Mouse (Mus musculus): ENCODE measurements around the gene Polr2b. TPM values are rescaled to one million over a fixed set of nuclear protein-coding genes. Genes with fewer than 3 reads are reported as not detected.

The Polr2b gene
- total RNA-seq, 2 experiments from 2014 or later: 32.8 to 36.7 TPM

DNA sequence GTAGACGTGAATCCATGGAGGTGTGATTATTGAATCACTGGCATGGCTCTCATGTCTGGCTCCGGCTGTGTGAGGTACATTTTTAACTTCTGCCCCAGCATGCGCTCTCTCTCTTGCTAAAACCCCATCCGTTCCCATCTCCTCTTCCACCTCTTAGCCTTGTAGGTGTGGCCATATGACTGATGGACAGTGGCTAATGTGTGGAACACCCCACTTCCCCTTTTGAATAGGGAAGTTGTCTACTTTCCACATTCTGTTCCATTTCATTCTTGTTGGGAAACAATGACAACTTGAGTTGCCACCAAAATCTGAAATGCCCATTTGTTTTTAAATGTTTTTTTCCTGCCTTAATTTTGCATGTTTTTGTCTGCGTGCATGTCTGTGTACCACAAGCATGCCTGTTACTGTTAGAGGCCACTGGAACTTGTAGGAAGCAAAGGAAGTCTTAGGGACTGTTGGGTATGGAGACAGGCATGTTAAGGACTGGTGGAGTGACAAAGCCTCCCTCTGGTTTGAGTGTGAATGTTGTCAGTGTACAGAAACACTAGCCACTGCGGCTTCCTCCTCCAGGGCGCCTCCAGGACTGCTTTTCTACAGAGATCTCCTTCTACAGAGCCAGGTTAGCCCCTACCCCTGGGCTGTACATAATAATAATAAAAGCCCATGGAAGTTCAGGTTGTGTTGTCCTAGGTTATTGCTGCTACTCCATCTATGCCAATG is 17.0 kb upstream of the Polr2b start:
- peak in 1 of 2 experiments; percentile 18 for DNase-seq

DNA sequence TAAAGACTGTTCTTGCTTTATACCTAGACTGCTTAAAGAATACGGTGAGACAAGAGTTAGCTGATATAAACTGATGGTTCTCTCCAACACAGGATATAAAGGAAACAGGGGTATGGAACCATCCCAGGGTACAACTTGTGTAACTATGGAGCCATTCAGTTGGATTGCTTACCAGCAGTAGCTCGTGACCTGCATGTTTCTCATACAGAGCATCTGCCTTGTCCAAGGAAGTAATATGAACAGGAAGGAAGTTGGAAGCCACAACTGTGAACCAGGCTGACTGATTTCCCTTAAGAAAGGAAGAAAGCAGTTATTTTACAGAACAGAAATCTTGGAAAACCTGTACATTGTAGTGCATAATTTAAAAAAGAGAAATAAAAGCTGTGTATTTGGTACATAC is 10.5 kb upstream of the Polr2b start:
- no peak for DNase-seq

DNA sequence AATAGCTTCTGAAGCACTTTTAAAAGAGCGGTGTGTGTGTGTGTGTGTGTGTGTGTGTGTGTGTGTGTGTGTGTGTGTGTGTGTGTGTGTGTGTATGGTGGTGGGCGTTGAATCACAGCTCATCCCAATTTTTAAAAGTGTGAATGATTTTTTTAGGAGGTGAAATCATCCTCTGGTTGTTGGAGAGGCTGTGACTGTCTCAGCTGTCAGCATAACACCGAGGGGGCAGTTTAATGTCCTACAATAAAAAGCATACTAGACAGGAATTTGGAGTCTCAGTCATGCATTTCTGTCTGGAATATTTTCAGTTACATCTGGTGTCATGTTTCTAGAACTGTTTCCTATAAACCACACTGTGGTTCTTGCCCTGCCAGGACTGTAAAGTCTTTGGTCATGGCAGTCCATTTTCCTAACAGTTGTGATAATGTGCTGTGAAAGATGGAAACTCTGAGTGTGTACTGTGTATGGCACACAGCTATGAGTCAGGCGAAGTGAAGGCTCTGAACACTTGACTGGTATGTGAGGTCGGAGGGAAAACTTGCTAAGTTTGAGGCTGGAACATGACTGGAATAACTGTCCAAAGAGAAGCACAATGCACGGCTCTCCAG is 8.5 kb upstream of the Polr2b start:
- DNase-seq: no peak

DNA sequence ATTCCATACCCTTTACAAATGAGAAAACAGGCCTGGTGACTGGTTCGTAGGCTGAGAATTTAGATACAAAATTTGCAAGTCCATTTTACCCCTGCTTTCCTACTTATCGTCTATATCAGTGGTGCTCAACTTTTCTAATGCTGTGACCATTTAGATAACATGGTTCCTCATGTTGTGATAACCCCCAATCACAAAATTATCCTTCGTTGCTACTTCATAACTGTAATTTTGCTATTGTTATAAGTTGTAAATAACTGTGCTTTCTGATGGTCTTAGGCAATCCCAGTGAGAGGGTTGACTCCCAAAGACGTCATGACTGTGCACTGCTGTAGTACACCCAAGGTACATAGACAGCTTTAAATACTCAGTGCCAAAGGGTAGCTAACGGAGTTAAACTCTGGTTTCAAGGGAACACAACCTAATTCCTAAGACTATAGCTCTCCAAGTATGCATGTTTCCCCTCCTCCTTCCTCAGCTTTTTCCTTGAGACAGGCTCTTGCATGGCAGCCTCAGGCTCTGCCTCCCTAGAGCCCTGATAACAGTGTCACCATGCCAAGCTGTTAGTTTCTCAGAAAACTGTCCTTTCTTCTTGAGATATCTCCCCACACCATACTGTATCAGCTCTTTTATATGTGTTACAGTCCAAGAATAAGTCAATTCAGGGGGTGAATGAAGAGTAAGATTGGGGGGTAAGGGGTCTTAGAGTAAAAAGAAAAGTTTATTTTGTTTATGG is 2.0 kb upstream of the Polr2b start:
- no peak for DNase-seq

DNA sequence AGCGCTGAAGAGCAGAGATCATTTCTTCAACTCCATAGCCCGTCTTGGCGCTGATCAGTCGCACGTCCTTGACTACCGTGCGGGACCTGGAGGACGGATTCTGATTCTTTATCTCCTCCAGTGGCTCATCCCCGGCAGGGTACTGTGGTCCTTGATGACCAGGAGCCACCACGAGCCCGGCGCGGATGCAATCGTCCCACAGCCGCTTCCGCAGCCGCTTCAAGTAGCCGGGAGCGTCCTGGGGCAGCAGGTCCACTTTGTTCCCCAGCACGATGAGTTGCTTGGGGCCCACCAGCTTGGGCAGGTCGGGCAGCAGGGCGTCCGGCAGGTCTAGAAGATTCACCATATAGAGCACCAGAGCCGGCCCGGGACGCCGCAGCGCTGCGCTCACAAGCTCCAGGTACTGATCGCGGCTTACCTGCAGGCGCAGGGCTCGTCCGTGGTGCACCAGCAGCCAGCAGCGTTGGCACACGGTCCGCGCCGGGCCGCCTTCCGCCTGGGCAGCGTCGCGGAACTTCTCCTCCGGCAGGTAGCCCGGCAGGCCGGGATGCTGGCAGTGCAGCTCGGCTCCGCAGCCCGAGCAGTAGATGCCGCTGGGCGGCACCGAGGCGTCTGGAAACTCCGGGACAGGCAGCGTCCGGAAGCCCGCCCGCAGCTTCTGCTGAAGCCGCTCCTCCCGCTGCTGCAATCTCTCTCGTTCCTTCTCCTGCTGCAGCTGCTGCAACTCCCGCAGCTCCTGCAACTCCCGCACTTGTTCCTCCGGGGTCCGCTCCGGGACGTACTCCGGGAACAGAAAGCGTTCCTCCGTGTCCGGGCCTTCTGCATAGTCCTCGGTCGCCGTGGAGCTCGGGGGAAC is 668 bp upstream of the Polr2b start:
- DNase-seq: peak in 1 of 2 experiments; percentile 18

DNA sequence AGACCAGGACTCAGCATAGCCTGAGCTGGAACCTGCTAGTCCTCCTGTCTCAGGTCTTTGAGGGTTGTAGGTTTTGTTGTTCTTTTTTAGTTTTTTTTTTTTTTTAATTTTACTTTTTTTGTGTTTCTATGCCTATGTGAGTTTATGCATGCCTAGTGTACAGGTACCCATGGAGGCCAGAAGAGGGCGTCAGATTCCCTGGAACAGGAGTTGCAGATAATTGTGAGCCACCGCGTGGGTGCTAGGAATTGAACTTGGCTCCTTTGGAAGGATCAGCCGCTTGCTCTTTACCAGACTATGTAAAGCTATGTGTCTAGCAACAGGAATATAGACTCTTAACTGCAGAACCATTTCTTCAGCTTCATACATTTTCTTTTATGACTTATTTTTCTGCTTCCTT is 4.3 kb downstream of the Polr2b start:
- no peak for DNase-seq

DNA sequence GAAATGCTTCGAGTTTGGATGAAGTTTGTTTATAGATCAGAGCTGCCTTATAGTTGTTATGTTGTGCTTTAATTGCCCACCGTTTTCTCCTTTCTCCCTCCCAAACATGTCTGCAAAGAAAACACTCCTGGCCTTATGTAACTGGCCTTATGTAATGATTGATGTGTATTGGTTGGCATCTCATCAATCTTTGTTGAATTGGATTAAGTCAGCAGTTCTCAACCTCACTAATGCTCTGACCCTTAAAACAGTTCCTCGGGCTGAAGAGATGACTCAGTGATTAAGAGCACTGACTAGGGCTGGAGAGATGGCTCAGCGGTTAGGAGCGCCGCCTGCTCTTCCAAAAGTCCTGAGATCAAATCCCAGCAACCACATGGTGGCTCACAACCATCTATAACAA is 5.0 kb downstream of the Polr2b start:
- DNase-seq: no peak

DNA sequence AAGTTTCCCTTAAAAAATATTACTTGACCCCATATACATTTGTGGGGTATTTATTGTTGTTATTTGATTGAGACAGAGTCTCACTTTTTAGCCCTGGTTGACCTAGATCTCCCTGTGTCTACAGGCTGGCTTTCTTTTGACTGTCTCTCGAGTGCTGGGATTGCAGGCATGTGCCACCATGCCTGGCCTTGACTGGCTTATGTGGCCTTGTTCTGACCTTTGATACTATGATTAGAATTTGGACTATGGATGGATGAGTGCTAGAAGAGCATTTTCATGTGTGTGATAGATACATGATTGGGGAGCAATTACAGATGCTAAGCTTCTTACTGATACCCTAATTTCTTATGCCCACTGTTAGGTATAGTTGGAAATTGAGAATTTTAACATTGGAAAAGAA is 15.0 kb downstream of the Polr2b start:
- DNase-seq: no peak

DNA sequence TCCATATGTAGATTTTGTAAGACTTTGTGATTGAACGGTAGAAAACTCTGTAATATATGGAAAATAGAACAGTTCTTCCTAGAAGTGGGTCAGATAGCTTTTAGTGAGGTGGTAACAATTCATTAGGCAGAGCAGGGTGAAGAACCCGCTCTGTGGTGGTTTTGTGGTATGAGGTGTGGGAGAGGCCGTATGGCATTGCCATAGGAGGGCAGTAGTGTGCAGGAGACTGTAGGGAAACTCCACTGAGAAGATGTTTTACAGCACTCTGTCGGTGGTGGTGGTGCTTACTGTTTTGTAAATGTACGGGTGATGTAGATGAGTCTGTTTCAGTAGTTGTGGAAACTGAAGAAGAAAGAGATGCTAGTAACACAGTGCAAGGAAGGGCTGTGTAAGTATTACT is 20.2 kb downstream of the Polr2b start:
- DNase-seq: no peak

DNA sequence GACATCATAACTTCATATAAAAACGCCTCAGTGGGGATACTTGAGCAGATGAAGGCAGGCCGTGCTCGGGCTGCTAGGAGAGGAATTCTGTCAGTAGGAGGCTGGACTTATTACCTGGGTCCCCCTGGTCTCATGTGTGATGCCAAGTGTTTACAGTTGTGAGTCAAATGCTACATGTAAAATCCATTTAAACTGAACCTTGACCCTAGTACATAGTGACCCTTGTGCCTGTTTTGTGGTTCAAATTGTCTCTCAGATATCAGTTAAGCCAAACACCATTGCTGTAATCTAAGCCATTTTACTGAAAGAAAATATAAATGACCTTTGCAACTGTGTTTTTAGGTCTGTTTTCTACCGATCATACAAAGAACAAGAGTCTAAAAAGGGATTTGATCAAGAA is 30.1 kb downstream of the Polr2b start:
- no peak for DNase-seq

DNA sequence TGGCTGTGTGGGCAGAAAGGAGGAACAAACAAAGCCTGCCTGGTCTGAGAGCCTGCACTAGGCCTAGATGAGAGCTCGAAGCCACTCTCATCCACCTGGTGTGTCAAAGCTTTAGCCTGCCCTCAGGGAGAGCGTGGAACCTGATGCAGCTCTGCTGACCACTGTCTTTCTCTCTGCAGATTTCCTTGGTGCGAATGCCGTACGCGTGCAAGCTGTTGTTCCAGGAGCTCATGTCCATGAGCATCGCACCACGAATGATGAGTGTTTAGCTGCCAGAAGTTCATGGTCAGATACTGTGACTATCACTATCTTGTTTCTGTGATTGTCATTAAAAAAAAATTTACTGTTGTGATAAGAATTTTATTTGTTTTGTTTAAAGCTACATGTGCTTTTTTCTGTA is 39.0 kb downstream of the Polr2b start:
- DNase-seq: no peak

DNA sequence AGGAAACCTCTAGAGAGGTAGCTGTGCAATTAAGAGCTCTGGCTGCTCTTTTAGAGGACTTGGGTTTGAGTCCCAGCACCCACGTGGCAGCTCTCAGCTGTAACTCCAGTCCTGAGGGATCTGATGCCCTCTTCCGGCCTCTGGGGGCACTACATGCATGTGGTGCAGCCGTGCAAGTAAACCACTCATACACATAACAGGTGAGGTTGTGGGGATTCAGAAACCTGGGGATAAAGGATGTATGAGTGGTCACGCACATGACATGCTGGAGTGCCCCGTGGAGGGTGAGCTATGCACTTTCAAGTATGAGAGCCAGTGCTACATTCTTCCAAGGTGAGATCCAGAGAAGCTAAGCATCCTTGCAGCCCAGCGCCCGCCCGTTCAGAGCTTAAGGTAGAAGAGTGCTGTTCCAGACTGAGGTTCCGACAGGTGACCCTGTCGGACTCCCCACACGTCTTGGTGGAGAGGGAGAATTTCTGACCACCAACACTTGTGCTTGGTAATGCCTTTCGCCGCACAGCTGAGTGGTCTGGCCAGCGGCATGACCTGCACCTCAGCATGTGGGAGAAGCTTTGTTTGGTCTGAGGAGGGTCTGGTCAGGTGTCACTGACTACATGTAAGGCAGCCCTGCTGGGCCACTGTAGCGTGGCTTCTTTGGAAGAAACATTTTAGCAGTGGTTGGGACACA is 40.2 kb downstream of the Polr2b start:
- DNase-seq: no peak

DNA sequence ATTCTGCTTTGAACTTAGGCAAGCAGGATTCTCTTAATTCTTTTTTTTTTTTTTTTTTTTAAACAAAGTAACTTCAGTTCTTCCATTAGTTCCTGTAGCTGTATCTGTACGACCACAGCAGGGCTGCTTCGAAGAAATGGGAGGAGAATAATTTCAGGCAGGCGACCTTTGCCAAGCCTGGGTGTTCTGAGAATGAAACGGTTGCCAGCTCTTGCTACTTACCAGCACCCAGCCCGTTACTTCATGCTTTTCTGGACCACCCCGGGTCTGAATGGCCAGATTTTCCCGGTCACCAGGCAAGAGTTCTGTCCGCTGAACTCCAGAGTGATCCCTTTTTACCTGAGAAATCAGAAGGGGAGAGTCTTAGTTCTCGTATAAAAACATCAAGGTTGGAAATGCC is 41.7 kb downstream of the Polr2b start:
- DNase-seq: no peak

DNA sequence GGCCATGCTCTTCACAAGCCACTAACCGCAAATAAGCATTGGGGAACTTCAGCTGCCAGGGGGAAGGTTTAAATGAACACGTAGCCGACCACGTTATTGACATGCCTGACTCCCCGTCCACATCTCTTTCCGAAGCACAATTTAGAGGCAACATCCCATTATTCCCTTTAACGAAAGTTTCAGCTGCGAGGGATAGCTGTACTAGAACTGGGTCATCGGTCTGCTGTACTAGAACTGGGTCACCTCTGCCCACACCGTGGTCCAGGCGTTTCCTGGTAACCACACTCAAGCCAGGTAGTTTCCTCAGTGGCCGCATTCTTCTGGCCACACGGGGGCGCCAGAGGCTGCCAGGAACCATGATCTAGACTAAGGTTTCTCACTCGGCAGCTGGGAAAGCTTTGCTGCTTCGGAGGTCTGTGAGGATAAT is 44.4 kb downstream of the Polr2b start:
- peak; percentile 83 to 93 for DNase-seq

DNA sequence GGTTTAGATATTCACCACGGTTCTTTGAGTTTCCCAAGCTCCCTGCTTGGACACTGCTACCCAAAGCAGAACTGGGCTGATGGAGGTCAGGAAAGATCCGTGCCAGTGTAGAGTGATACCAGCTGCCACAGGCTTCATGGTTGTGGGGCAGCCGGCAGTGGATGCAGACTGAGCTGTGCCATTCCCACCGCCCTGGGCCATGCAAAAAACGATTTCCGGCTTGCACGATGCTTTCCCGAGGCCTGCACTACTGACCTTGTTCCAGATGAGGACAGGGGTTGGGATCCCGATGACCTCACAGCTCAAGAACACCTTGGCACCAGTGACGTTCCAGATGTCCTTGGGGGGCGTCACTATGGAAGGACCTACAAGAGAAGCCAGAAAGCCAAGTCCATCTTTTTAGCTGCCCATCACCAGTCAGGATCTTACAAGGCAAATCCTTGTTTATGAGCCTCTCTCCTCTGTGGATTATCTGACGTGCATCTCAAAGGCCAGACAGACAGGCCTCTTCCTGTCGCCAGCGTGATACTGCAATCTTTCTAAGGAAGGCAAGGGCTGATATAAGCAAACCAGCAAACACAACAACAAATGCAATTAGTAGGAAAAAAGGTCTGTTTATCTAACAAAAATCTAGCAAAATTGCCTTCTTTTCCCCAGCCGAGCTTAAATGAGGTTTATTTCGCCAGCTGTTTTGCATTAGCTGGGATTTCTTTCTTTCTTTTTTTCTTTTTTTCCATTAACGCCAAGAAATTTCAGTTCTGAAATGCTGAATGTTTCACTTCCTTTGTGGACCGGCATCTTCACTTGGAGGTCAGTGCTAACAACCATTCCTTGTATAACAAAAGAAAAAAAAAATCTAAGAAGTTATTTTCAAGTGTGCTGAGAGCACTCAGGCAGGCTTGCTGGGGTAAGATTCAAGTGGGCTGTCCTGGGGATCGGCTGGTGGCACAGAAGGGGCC is 45.6 kb downstream of the Polr2b start:
- no peak for DNase-seq

DNA sequence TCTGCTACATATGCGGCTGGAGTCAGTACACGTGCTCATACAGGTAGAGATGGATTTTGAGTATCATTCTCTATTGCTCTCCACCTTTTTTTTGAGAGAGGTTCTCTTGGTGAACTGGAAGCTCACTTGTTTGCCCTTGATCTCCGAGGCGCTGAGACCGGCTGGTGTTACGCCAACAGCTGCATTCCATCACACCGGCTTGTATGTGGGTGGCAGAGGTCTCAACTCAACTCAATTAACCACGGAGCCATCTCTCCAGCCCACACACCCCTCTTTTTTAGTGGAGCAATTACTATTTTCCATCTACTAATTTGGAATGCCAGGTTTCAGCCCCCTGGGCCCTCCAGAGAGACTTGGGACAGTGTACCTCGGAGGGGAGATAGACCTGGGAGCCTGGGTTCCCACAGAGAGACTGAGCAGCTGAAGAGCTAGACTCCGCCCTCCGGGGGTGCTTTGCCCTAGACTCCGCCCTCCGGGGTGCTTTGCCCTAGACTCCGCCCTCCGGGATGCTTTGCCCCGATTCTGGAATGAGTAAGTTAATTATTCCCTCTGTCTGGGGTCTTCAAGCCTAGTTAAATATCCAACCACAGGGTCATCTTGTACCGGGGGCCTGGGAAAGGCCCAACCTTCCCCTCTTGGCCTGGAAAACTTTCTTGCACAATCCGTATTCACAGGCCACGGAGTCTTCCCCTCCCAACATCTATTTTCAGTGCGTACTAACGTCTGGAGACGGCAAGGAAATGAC is 47.6 kb downstream of the Polr2b start:
- peak; percentile 87 to 90 for DNase-seq

DNA sequence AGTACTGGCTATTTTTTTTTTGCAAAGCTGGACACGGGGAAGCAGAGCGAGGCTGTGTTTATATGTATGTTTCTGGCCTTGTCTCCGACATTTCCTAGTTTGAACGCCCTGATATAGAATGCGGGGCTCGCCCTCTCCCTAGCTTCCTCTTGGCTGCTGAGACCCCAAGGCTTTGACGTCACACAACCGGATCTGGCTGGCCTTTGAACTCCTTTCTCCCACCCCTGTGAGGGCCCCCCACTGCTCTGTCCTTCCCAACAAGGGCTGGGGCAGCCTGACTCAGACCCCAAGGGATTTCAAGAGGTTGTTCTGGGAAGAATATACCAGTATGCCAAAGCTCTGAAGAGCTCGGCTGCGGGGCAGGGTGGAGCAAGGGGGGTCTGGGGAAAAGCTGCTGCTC is 48.4 kb downstream of the Polr2b start:
- DNase-seq: peak; percentile 75 to 78

DNA sequence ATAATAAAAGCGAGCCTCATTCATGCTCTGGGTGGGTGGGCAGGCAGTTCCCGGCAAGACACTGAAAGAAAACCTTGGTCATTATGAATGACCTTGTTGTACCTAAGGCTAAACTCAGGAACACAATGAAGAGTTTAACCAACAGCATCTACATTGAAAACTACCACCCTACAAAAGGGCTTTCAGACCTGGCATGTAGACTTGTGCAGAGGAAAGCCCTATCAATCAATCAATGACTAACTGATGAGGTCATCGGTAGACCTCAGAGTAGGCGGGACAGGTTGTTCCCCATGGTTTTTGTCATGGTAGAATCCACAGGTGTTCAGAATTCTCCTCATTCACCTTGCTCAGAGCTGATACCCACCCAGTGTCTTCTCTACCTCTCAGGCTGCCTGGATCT is 50.0 kb downstream of the Polr2b start:
- no peak for DNase-seq

DNA sequence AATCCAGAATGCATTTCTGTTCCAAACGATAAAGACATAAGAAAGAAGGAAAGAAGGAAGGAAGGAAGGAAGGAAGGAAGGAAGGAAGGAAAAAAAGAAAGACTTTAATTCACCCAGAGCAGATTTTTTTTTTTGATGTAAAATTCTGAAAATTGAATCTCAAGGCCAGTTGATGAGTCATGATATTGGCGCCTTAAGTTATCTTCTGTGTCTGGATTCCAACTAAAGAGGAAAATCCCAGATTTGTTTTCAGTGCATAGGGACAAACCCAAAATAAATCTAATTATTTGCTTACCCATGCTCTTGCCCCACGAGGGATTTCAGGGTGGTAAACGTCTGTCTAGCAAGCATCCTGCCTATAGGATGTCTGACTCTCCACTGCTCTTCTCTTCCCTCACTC is 51.1 kb downstream of the Polr2b start:
- no peak for DNase-seq

DNA sequence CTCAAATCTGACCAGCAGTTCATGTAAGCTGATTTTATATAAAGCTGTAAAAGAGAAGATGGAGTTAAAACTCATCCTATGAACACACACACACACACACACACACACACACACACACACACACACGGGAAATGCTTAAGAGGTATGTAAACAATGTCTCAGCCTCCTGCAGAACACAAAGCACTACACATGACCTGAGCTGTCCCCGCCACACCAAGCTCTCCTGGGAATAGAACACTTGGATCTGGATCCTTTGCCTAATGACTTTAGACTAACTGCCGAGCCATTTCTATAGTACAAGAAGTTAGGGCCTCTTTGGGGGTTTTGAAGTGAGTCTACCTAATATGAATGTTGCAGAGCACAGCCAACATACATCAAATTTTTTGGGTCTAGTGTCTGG is 52.2 kb downstream of the Polr2b start:
- DNase-seq: peak in 1 of 2 experiments; percentile 57
